Mouse (Mus musculus) E14TG2a.4 (cell line): Measurements from ENCODE around the gene Olfr716.
"Not testable (repeated sequence)": the region's sequence is repeated elsewhere in the genome, so short reads cannot be mapped to it uniquely, and the experiment has no call there.

Source experiments
- CTCF ChIP-seq: conservative IDR thresholded peaks from 2 replicates; pipeline ENCODE4 v1.5.1; 2014; ENCODE audit warnings: low read length
- NANOG ChIP-seq: IDR thresholded peaks from 2 replicates; pipeline ENCODE4 v1.6.1; 2014; ENCODE audit warnings: borderline replicate concordance, low read length, mixed read lengths
- POU5F1 ChIP-seq: IDR thresholded peaks from 2 replicates; pipeline ENCODE4 v1.6.1; 2014; ENCODE audit warnings: low read length, borderline replicate concordance

- not testable (repeated sequence) for TF ChIP-seq CTCF, POU5F1, NANOG
Observed at GRCm38 (mm10) chr7:107130983-107131382, 7.1 kb upstream of the Olfr716 start, which contains the start of gene Olfr715.
